Mouse (Mus musculus): ENCODE results near the gene Defb43. TPM values are rescaled to one million over a fixed set of nuclear protein-coding genes. Genes with fewer than 3 reads are reported as not detected.

Defb43 gene
- polyA plus RNA-seq, 1 experiment, result not detected

DNA sequence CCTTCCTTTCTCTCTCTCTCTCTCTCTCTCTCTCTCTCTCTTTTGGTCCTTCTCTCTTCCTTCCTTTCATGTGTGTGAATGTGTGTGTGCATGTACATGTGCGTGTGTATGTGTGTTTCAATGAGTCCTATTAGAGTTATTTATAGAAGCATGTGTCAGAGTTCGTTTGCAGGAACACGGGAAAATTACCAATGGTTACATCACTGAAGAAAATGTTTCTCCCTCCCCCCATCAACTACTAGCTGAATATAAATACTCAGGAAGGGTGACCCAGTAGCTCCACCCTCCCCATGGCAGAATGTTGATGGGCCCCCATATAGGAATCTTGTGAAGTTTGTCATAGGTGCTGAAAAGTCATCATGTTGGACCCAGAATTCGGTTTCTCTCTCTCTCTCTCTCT is 1.5 kb downstream of the Defb43 start:
- Histone ChIP-seq H3K9me3 (replicated peaks; ENCODE audit: control insufficient read depth, insufficient read depth, low read length, poor library complexity, severe bottlenecking) (no peaks in the 10 kb centered on the region), H3K36me3 (ENCODE audit: control insufficient read depth, insufficient read depth, low read length, poor library complexity, severe bottlenecking) (no peaks in the 10 kb centered on the region), H3K27me3 (ENCODE audit: control insufficient read depth, insufficient read depth, low read length, poor library complexity, severe bottlenecking) (no peaks in the 10 kb centered on the region), H3K27ac (ENCODE audit: insufficient read depth, low read length) (no peak overlapping the region), H3K9ac (ENCODE audit: low read depth, poor library complexity, severe bottlenecking) (no peak overlapping the region), H3K4me1 (ENCODE audit: control insufficient read depth, insufficient read depth, low read length) (no peaks in the 10 kb centered on the region), H3K4me3 (ENCODE audit: low read depth, low read length) (no peak overlapping the region)
- TF ChIP-seq CTCF (IDR thresholded peaks at IDR 0.05; ENCODE audit: low read depth, low read length), result no peak
- no peak for TF ChIP-seq POLR2A (IDR thresholded peaks at IDR 0.05; ENCODE audit: insufficient read depth, low read length)
- no peak for TF ChIP-seq EP300 (IDR thresholded peaks at IDR 0.05; ENCODE audit: insufficient read depth, low read depth, low read length)

DNA sequence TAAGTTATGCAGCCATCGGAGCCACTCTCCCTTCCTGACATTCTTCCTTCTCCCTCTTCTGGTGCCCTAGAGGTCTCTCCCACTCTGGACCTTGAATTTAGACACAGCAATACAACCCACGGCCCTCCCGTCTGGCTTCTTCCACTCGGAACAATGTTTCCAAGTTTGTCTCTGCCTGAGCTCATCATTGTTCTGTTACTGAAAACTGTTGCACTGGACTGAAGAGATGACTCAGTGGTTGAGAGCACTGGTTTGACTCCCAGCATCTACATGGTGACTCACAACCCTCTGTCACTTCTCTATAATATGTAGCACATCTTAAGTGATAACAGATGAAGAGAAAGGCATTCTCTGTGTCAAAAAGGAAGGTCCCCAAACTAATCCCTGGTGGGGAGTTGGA is 3.1 kb downstream of the Defb43 start:
- Histone ChIP-seq H3K4me3 (ENCODE audit: low read depth, low read length) (no peak overlapping the region), H3K4me1 (ENCODE audit: control insufficient read depth, insufficient read depth, low read length) (no peaks in the 10 kb centered on the region), H3K27me3 (ENCODE audit: control insufficient read depth, insufficient read depth, low read length, poor library complexity, severe bottlenecking) (no peaks in the 10 kb centered on the region), H3K9ac (ENCODE audit: low read depth, poor library complexity, severe bottlenecking) (no peak overlapping the region), H3K27ac (ENCODE audit: insufficient read depth, low read length) (no peak overlapping the region), H3K9me3 (replicated peaks; ENCODE audit: control insufficient read depth, insufficient read depth, low read length, poor library complexity, severe bottlenecking) (no peaks in the 10 kb centered on the region), H3K36me3 (ENCODE audit: control insufficient read depth, insufficient read depth, low read length, poor library complexity, severe bottlenecking) (no peaks in the 10 kb centered on the region)
- no peak for TF ChIP-seq POLR2A (IDR thresholded peaks at IDR 0.05; ENCODE audit: insufficient read depth, low read length)
- no peak for TF ChIP-seq EP300 (IDR thresholded peaks at IDR 0.05; ENCODE audit: insufficient read depth, low read depth, low read length)
- TF ChIP-seq CTCF (IDR thresholded peaks at IDR 0.05; ENCODE audit: low read depth, low read length), result no peak

DNA sequence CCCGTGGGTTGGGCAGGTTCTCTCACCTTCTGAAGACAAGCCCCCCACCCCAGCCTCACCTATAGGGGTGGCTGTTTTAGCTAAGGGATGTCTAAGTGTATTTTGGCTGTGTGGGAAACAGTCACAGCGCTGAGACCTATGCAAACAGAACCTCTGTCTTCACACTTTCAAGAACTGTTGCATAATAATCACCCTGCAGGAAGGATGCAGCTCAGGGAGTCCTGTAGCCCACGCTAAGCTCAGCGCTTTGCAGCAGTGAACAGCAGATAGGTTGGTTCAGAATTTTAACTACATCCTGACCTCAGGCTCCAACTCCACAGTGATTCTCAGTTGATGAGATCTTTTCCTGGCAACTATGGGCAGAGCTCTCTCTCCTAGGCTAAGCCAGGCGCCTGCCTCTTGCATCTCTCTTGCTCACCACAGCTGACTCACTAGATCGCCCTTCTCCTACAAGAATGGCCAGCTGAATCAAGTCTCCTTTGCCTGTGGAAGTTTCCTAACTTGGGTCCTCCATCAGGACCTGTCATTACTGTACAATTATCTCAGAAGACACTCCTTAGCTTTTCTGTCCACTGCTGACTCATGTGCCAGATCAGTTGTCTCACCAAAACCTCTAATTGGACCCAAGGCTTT is 9.1 kb downstream of the Defb43 start:
- H3K4me3 ChIP-seq (ENCODE audit: low read depth, low read length), result no peak overlapping the region
- H3K27me3 ChIP-seq (ENCODE audit: control insufficient read depth, insufficient read depth, low read length, poor library complexity, severe bottlenecking), result no peaks in the 10 kb centered on the region
- H3K9ac ChIP-seq (ENCODE audit: low read depth, poor library complexity, severe bottlenecking), result no peak overlapping the region
- TF ChIP-seq POLR2A (IDR thresholded peaks at IDR 0.05; ENCODE audit: insufficient read depth, low read length) (no peak), CTCF (IDR thresholded peaks at IDR 0.05; ENCODE audit: low read depth, low read length) (no peak), EP300 (IDR thresholded peaks at IDR 0.05; ENCODE audit: insufficient read depth, low read depth, low read length) (no peak)
- no peak overlapping the region for H3K27ac ChIP-seq (ENCODE audit: insufficient read depth, low read length)
- no peaks in the 10 kb centered on the region for H3K4me1 ChIP-seq (ENCODE audit: control insufficient read depth, insufficient read depth, low read length)
- H3K36me3 ChIP-seq (ENCODE audit: control insufficient read depth, insufficient read depth, low read length, poor library complexity, severe bottlenecking), result no peaks in the 10 kb centered on the region
- H3K9me3 ChIP-seq (replicated peaks; ENCODE audit: control insufficient read depth, insufficient read depth, low read length, poor library complexity, severe bottlenecking), result no peaks in the 10 kb centered on the region

DNA sequence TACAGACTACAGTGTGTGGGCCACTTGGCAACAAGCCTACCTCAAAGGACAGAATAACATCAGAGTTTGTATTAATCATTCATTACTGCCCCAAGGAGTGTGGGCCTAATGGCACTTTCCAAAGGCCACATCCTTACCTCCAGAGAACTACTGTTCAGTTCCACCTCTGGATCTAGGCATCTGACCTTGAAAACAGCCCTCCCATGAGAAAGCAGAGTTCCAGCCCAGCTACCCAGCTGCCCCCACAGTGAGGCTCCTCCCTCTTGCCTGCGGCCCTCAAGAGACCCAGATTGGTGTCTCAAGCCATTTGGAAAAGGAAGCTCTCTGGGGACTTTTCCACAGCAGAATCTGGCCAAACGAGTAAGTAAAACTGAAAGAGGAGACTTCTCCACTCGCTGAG is 35.1 kb downstream of the Defb43 start, which contains the start of gene Defb42:
Gene Defb42, plus strand, starts transcription at position 301 of the 400 bp plus-strand sequence.
- peaks cover 2% of the 10 kb centered on the region for H3K4me1 ChIP-seq (ENCODE audit: control insufficient read depth, insufficient read depth, low read length)
- no peak within 1 kb of the TSS for H3K4me3 ChIP-seq (ENCODE audit: low read depth, low read length)
- H3K9me3 ChIP-seq (replicated peaks; ENCODE audit: control insufficient read depth, insufficient read depth, low read length, poor library complexity, severe bottlenecking), result no peaks in the 10 kb centered on the region
- no peak within 1 kb of the TSS for H3K27ac ChIP-seq (ENCODE audit: insufficient read depth, low read length)
- no peak within 1 kb of the TSS for H3K9ac ChIP-seq (ENCODE audit: low read depth, poor library complexity, severe bottlenecking)
- no peaks in the 10 kb centered on the region for H3K36me3 ChIP-seq (ENCODE audit: control insufficient read depth, insufficient read depth, low read length, poor library complexity, severe bottlenecking)
- H3K27me3 ChIP-seq (ENCODE audit: control insufficient read depth, insufficient read depth, low read length, poor library complexity, severe bottlenecking), result no peaks in the 10 kb centered on the region
- no peak for TF ChIP-seq POLR2A (IDR thresholded peaks at IDR 0.05; ENCODE audit: insufficient read depth, low read length)

DNA sequence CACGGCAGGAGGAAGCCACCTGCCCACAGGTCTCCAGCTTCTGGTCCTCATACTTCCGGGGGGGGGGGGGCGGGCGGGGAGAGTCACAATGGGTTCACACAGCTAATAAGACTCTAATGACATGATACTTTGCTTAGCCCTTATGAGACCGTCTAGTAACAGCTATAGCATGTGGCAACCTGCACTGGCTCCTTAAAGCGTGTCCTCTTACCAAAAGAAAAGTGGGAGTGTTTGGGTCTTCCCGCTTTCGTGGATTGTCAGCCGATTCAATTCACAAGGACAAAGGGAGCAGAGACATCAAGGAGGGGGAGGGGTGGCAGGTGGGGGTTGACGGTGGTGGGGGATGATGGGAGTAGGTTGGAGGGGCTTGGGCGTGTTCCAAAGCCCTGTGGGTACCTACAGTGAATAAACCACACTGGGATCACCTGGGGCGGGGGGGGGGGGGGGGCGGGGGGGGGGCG is 38.4 kb downstream of the Defb43 start, which contains the start of gene Defb30:
Gene Defb30, minus strand, starts transcription at position 51 of the 461 bp plus-strand sequence.
- no peak for TF ChIP-seq CTCF (IDR thresholded peaks at IDR 0.05; ENCODE audit: low read depth, low read length)
- TF ChIP-seq POLR2A (IDR thresholded peaks at IDR 0.05; ENCODE audit: insufficient read depth, low read length), result no peak
- TF ChIP-seq EP300 (IDR thresholded peaks at IDR 0.05; ENCODE audit: insufficient read depth, low read depth, low read length), result no peak
- Histone ChIP-seq H3K4me1 (ENCODE audit: control insufficient read depth, insufficient read depth, low read length) (peaks cover 2% of the 10 kb centered on the region), H3K9me3 (replicated peaks; ENCODE audit: control insufficient read depth, insufficient read depth, low read length, poor library complexity, severe bottlenecking) (no peaks in the 10 kb centered on the region), H3K36me3 (ENCODE audit: control insufficient read depth, insufficient read depth, low read length, poor library complexity, severe bottlenecking) (no peaks in the 10 kb centered on the region), H3K9ac (ENCODE audit: low read depth, poor library complexity, severe bottlenecking) (no peak within 1 kb of the TSS), H3K4me3 (ENCODE audit: low read depth, low read length) (peak within 1 kb of the TSS; percentile 17), H3K27me3 (ENCODE audit: control insufficient read depth, insufficient read depth, low read length, poor library complexity, severe bottlenecking) (no peaks in the 10 kb centered on the region), H3K27ac (ENCODE audit: insufficient read depth, low read length) (no peak within 1 kb of the TSS)

DNA sequence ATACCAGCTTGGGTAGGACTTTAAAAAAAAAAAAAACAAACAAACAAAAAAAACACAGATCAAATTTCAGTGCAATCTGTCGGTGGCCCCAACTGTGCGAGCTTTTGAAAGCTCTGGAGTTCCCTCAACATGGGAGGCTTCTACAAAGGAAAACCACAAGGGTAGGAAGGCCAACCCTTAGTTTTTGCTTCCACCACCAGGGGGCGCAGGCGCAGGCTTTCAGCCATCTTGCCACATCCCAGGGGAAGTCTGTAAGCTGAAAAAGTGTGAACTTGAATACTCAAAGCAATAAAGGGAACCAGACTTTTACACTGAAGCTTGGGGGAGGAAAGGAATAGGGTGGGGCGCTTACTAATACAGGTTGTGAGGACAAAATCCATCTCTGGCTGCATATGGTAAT is 39.2 kb downstream of the Defb43 start:
- H3K4me3 ChIP-seq (ENCODE audit: low read depth, low read length), result no peak overlapping the region
- no peak overlapping the region for H3K9ac ChIP-seq (ENCODE audit: low read depth, poor library complexity, severe bottlenecking)
- TF ChIP-seq EP300 (IDR thresholded peaks at IDR 0.05; ENCODE audit: insufficient read depth, low read depth, low read length), result no peak
- TF ChIP-seq CTCF (IDR thresholded peaks at IDR 0.05; ENCODE audit: low read depth, low read length), result peak; percentile 78
- no peak for TF ChIP-seq POLR2A (IDR thresholded peaks at IDR 0.05; ENCODE audit: insufficient read depth, low read length)
- peaks cover 2% of the 10 kb centered on the region for H3K4me1 ChIP-seq (ENCODE audit: control insufficient read depth, insufficient read depth, low read length)
- H3K36me3 ChIP-seq (ENCODE audit: control insufficient read depth, insufficient read depth, low read length, poor library complexity, severe bottlenecking), result no peaks in the 10 kb centered on the region
- no peaks in the 10 kb centered on the region for H3K27me3 ChIP-seq (ENCODE audit: control insufficient read depth, insufficient read depth, low read length, poor library complexity, severe bottlenecking)
- H3K27ac ChIP-seq (ENCODE audit: insufficient read depth, low read length), result no peak overlapping the region
- no peaks in the 10 kb centered on the region for H3K9me3 ChIP-seq (replicated peaks; ENCODE audit: control insufficient read depth, insufficient read depth, low read length, poor library complexity, severe bottlenecking)

Measured in ES-Bruce4 (cell line).